Mouse (Mus musculus) MEL (cell line): ENCODE measurements around the gene Slc25a22. TPM values are rescaled to one million over a fixed set of nuclear protein-coding genes. Genes with fewer than 3 reads are reported as not detected.

ENCODE experiments used
- DNase-seq: peaks from one replicate; pipeline ENCODE4 v3.0.0; 2011; ENCODE audit warnings: low read depth, low spot score
- H3K27ac ChIP-seq: 2 replicates; pipeline ENCODE4 v1.5.1; 2012; ENCODE audit warnings: low read depth, mild to moderate bottlenecking, control low read depth, low read length, moderate library complexity; ENCODE audit not compliant: control insufficient read depth
- H3K27me3 ChIP-seq, 2 experiments: fragments of 150-350 bp in 1 of 2; sonication (generic) in 1 of 2; 2 replicates each; pipeline ENCODE4 v1.6.1; 2012; ENCODE audit warnings: low read length in 2 of 2, mild to moderate bottlenecking in 2 of 2, improper control_type of control experiment in 1 of 2, moderate library complexity in 1 of 2; ENCODE audit not compliant: insufficient read depth in 2 of 2, control insufficient read depth in 1 of 2
- H3K36me3 ChIP-seq, 2 experiments: 2 replicates each; pipeline ENCODE4 v1.6.1; 2012 to 2014; ENCODE audit warnings: low read length in 2 of 2, improper control_type of control experiment in 1 of 2, inconsistent platforms in 1 of 2, mild to moderate bottlenecking in 1 of 2; ENCODE audit not compliant: insufficient read depth in 2 of 2, control insufficient read depth in 1 of 2
- H3K4me1 ChIP-seq, 2 experiments: fragments of 150-350 bp in 1 of 2; sonication (generic) in 1 of 2; 2 replicates each; pipeline ENCODE4 v1.6.1; 2012; ENCODE audit warnings: low read length in 2 of 2, improper control_type of control experiment in 1 of 2, mild to moderate bottlenecking in 1 of 2; ENCODE audit not compliant: insufficient read depth in 2 of 2, control insufficient read depth in 1 of 2
- H3K4me3 ChIP-seq, 2 experiments: fragments of 150-350 bp in 1 of 2; sonication (generic) in 1 of 2; 2 replicates each; pipeline ENCODE4 v1.5.1; 2012; ENCODE audit warnings: low read depth in 2 of 2, low read length in 2 of 2, mild to moderate bottlenecking in 2 of 2, moderate library complexity in 2 of 2, control low read depth in 1 of 2, improper control_type of control experiment in 1 of 2; ENCODE audit not compliant: control insufficient read depth in 1 of 2, insufficient read depth in 1 of 2
- H3K79me2 ChIP-seq: 2 replicates; pipeline ENCODE4 v1.6.1; 2012; ENCODE audit warnings: mild to moderate bottlenecking, low read length, moderate library complexity; ENCODE audit not compliant: control insufficient read depth, poor library complexity, insufficient read depth
- H3K9ac ChIP-seq: 2 replicates; pipeline ENCODE4 v1.6.1; 2012; ENCODE audit warnings: low read depth, mild to moderate bottlenecking, control low read depth, low read length, moderate library complexity; ENCODE audit not compliant: control insufficient read depth, poor library complexity, severe bottlenecking
- H3K9me3 ChIP-seq: fragments of 150-350 bp; sonication (generic); replicated peaks from 2 replicates; pipeline ENCODE4 v1.6.1; 2012; ENCODE audit warnings: mild to moderate bottlenecking, low read length, improper control_type of control experiment, moderate library complexity; ENCODE audit not compliant: insufficient read depth
- CHD1 ChIP-seq: IDR thresholded peaks from 2 replicates; pipeline ENCODE4 v1.6.1; 2012; ENCODE audit warnings: low read depth, mild to moderate bottlenecking, inconsistent platforms, low read length, improper control_type of control experiment
- E2F4 ChIP-seq: IDR thresholded peaks from 2 replicates; pipeline ENCODE4 v1.6.1; 2011; ENCODE audit warnings: low read depth, low read length, improper control_type of control experiment, borderline replicate concordance
- ELF1 ChIP-seq: IDR thresholded peaks from 2 replicates; pipeline ENCODE4 v1.6.1; 2014; ENCODE audit warnings: low read depth, mild to moderate bottlenecking, inconsistent platforms, low read length, improper control_type of control experiment, moderate library complexity
- GABPA ChIP-seq: IDR thresholded peaks from 2 replicates; pipeline ENCODE4 v1.6.1; 2012; ENCODE audit warnings: low read depth, mild to moderate bottlenecking, inconsistent platforms, low read length, improper control_type of control experiment, moderate library complexity
- HCFC1 ChIP-seq: IDR thresholded peaks from 2 replicates; pipeline ENCODE4 v1.6.1; 2012; ENCODE audit warnings: low read depth, mild to moderate bottlenecking, inconsistent platforms, low read length, improper control_type of control experiment, moderate library complexity
- JUND ChIP-seq: IDR thresholded peaks from 2 replicates; pipeline ENCODE4 v1.6.1; 2011; ENCODE audit warnings: low read depth, mild to moderate bottlenecking, improper control_type of control experiment, low read length
- KAT2A ChIP-seq: conservative IDR thresholded peaks from 2 replicates; pipeline ENCODE4 v1.6.1; 2012; ENCODE audit warnings: low read depth, low read length, improper control_type of control experiment, inconsistent platforms
- MAX ChIP-seq: IDR thresholded peaks from 2 replicates; pipeline ENCODE4 v1.6.1; 2011; ENCODE audit warnings: low read length, improper control_type of control experiment
- MAZ ChIP-seq: IDR thresholded peaks from 2 replicates; pipeline ENCODE4 v1.6.1; 2012; ENCODE audit warnings: low read depth, mild to moderate bottlenecking, inconsistent platforms, low read length, improper control_type of control experiment
- MEF2A ChIP-seq: IDR thresholded peaks from 2 replicates; pipeline ENCODE4 v1.6.1; 2014; ENCODE audit warnings: low read depth, mild to moderate bottlenecking, inconsistent platforms, low read length, improper control_type of control experiment; ENCODE audit not compliant: poor library complexity, insufficient replicate concordance, severe bottlenecking; ENCODE audit errors: extremely low read depth
- MXI1 ChIP-seq: IDR thresholded peaks from 2 replicates; pipeline ENCODE4 v1.6.1; 2011; ENCODE audit warnings: mild to moderate bottlenecking, low read depth, low read length, improper control_type of control experiment
- MYC ChIP-seq: IDR thresholded peaks from 2 replicates; pipeline ENCODE4 v1.6.1; 2011; ENCODE audit warnings: low read depth, mild to moderate bottlenecking, low read length, improper control_type of control experiment, moderate library complexity
- NELFE ChIP-seq: IDR thresholded peaks from 2 replicates; pipeline ENCODE4 v1.6.1; 2011; ENCODE audit warnings: low read depth, low read length, improper control_type of control experiment
- NRF1 ChIP-seq: IDR thresholded peaks from 2 replicates; pipeline ENCODE4 v1.6.1; 2014; ENCODE audit warnings: low read depth, mild to moderate bottlenecking, inconsistent platforms, low read length, improper control_type of control experiment, moderate library complexity; ENCODE audit not compliant: poor library complexity, insufficient read depth, severe bottlenecking
- POLR2AphosphoS5 ChIP-seq: IDR thresholded peaks from 2 replicates; pipeline ENCODE4 v1.6.1; 2012; ENCODE audit warnings: low read depth, borderline replicate concordance, mild to moderate bottlenecking, inconsistent platforms, low read length, moderate library complexity, mixed read lengths
- RAD21 ChIP-seq: IDR thresholded peaks from 2 replicates; pipeline ENCODE4 v1.6.1; 2011; ENCODE audit warnings: mild to moderate bottlenecking, low read depth, low read length, improper control_type of control experiment
- RCOR1 ChIP-seq: IDR thresholded peaks from 2 replicates; pipeline ENCODE4 v1.6.1; 2012; ENCODE audit warnings: low read depth, mild to moderate bottlenecking, inconsistent platforms, low read length, improper control_type of control experiment
- SIN3A ChIP-seq: IDR thresholded peaks from 2 replicates; pipeline ENCODE4 v1.6.1; 2012; ENCODE audit warnings: low read length, improper control_type of control experiment, inconsistent platforms
- SMC3 ChIP-seq: IDR thresholded peaks from 2 replicates; pipeline ENCODE4 v1.6.1; 2011; ENCODE audit warnings: low read depth, low read length, improper control_type of control experiment
- USF1 ChIP-seq: IDR thresholded peaks from 2 replicates; pipeline ENCODE4 v1.6.1; 2014; ENCODE audit warnings: low read depth, mild to moderate bottlenecking, inconsistent platforms, low read length, improper control_type of control experiment, moderate library complexity
- USF2 ChIP-seq, 2 experiments: IDR thresholded peaks; 2 replicates each; pipeline ENCODE4 v1.6.1; 2011 to 2012; ENCODE audit warnings: improper control_type of control experiment in 2 of 2, low read length in 2 of 2, borderline replicate concordance in 1 of 2, inconsistent platforms in 1 of 2, low read depth in 1 of 2, mild to moderate bottlenecking in 1 of 2; ENCODE audit not compliant: insufficient read depth in 1 of 2
- ZC3H11A ChIP-seq: IDR thresholded peaks from 2 replicates; pipeline ENCODE4 v1.6.1; 2012; ENCODE audit warnings: low read depth, mild to moderate bottlenecking, inconsistent platforms, low read length, improper control_type of control experiment
- ZKSCAN1 ChIP-seq: IDR thresholded peaks from 2 replicates; pipeline ENCODE4 v1.6.1; 2012; ENCODE audit warnings: low read depth, mild to moderate bottlenecking, inconsistent platforms, low read length, improper control_type of control experiment, moderate library complexity
- ZMIZ1 ChIP-seq: IDR thresholded peaks from 2 replicates; pipeline ENCODE4 v1.6.1; 2012; ENCODE audit warnings: low read depth, mild to moderate bottlenecking, inconsistent platforms, low read length, improper control_type of control experiment, moderate library complexity
- polyA plus RNA-seq, 2 experiments: library from polyadenylated mRNA; stranded (reverse) in 1 of 2; unstranded in 1 of 2; fragments of >175 nt in 1 of 2; fragments of >200 nt in 1 of 2; gene quantifications; 2 replicates each; pipeline versions ENCODE4 v1.2.1 to v1.2.4; 2012; ENCODE audit warnings: low replicate concordance in 2 of 2, low read depth in 1 of 2; ENCODE audit not compliant: insufficient read length in 2 of 2, insufficient read depth in 1 of 2, missing spikeins in 1 of 2
- total RNA-seq: library from RNA; depleted of rRNA; stranded (reverse); fragments of 300-350 nt; gene quantifications from 2 replicates; pipeline ENCODE4 v1.2.3, GENCODE M21; 2012

Gene Slc25a22
- total and polyA plus RNA-seq, 3 experiments, result 23.8 to 46.0 TPM; not detected in 1

GRCm38 (mm10) chr7:141468522-141469211 is 31.0 kb upstream of the Slc25a22 start (continued):
- TF ChIP-seq MYC, result peak; percentile 85
- no peak for TF ChIP-seq CHD1
- TF ChIP-seq MEF2A, result no peak
- TF ChIP-seq USF1, result no peak
- TF ChIP-seq USF2 (IDR thresholded peaks at IDR 0.05; ENCODE audit: borderline replicate concordance in 1 of 2, insufficient read depth in 1 of 2, low read depth in 1 of 2, low read length in 2 of 2), result no peak
- no peak for TF ChIP-seq ZC3H11A
- no peak for TF ChIP-seq RAD21
- TF ChIP-seq SMC3, result no peak
- TF ChIP-seq NRF1, result no peak
- no peak for TF ChIP-seq ZKSCAN1
- TF ChIP-seq E2F4, result no peak
- no peak for TF ChIP-seq GABPA
- peak; percentile 60 for TF ChIP-seq MXI1
- TF ChIP-seq KAT2A, result no peak
- TF ChIP-seq RCOR1, result peak; percentile 40; the same call in 1 of the 2 replicates

- DNase-seq, result peak; percentile 64
- H3K36me3 ChIP-seq, result peaks cover 0 to 9% of the 10 kb centered on the region in 2 experiments; a peak in 2 of 4 replicates
- no peaks in the 10 kb centered on the region for H3K27me3 ChIP-seq
- peak overlapping the region; percentile 87 to 97 for H3K4me3 ChIP-seq
- peak overlapping the region; percentile 92 for H3K27ac ChIP-seq
- peak overlapping the region; percentile 88 for H3K9ac ChIP-seq
- peaks cover 5 to 25% of the 10 kb centered on the region in 2 experiments for H3K4me1 ChIP-seq
- no peaks in the 10 kb centered on the region for H3K9me3 ChIP-seq
- TF ChIP-seq JUND (no peak), E2F4 (no peak), SIN3A (no peak), HCFC1 (no peak), MEF2A (no peak), SMC3 (no peak), MYC (no peak), MAZ (no peak), KAT2A (no peak), USF2 (IDR thresholded peaks at IDR 0.05; ENCODE audit: borderline replicate concordance in 1 of 2, insufficient read depth in 1 of 2, low read depth in 1 of 2, low read length in 2 of 2) (no peak), NELFE (no peak), ZMIZ1 (no peak), POLR2AphosphoS5 (no peak), MAX (no peak), ELF1 (no peak)
- peaks cover 14% of the 10 kb centered on the region for H3K79me2 ChIP-seq
These were observed 30.5 kb upstream of the Slc25a22 start for GRCm38 (mm10) chr7:141468164-141468521.
